Mouse (Mus musculus): ENCODE data around the gene Lsm12. TPM values are rescaled to one million over a fixed set of nuclear protein-coding genes. Genes with fewer than 3 reads are reported as not detected.
"Not testable (repeated sequence)": the region's sequence is repeated elsewhere in the genome, so short reads cannot be mapped to it uniquely, and the experiment has no call there.

The Lsm12 gene
- total and polyA plus RNA-seq, 3 experiments, result 66.9 to 185 (median 78.9) TPM

- H3K4me3 ChIP-seq (replicated peaks in 1 of 3; ENCODE audit: low read depth in 2 of 3, low read length in 2 of 3, poor library complexity in 1 of 3); H3K9me3 ChIP-seq (replicated peaks; ENCODE audit: low read length); dilution Hi-C loops (cut with MboI; ENCODE audit: extremely low pct_ligation_motif_present, extremely low pct_unique_long_range_greater_than_20kb, low sequenced_read_pairs); H3K27ac ChIP-seq (ENCODE audit: insufficient read depth, low read depth); H3K27me3 ChIP-seq (replicated peaks); H3K4me2 ChIP-seq (ENCODE audit: insufficient read depth, low read depth, poor library complexity, severe bottlenecking); H3K9ac ChIP-seq (ENCODE audit: insufficient read depth, low read depth); DNase-seq (ENCODE audit: extremely low read depth); H3K79me2 ChIP-seq (replicated peaks; ENCODE audit: control insufficient read depth, extremely low read depth, insufficient read depth, poor library complexity, severe bottlenecking): not testable (repeated sequence)
- Histone ChIP-seq H3K4me1 (ENCODE audit: control insufficient read depth in 1 of 2, insufficient read depth in 2 of 2) (peaks cover 4 to 16% of the 10 kb centered on the region in 2 experiments), H3K36me3 (replicated peaks in 1 of 2; ENCODE audit: control insufficient read depth in 1 of 2, insufficient read depth in 1 of 2, low read length in 1 of 2) (peaks cover 27 to 46% of the 10 kb centered on the region in 2 experiments)
- peak; percentile 39 for TF ChIP-seq SMC3 (IDR thresholded peaks at IDR 0.05; ENCODE audit: low read depth, low read length)
- TF ChIP-seq CTCF (conservative IDR thresholded peaks at IDR 0.05 in 1 of 2, IDR thresholded peaks at IDR 0.05 in 1 of 2; ENCODE audit: low read depth in 2 of 2, low read length in 2 of 2), result peak in 1 of 2 experiments; percentile 56; a peak in 2 of 4 replicates
- in situ Hi-C loops (cut with MboI; ENCODE audit: low pct_ligation_motif_present, low pct_unique_long_range_greater_than_20kb, low sequenced_read_pairs), result loop anchor here (5.0 kb wide), 1 partner anchor 64 kb away; no protein-coding TSS in a partner anchor
These were observed 27.1 kb downstream of the Lsm12 start for GRCm38 (mm10) chr11:102158024-102158423.

- H3K27ac ChIP-seq (ENCODE audit: insufficient read depth, low read depth), result no peak overlapping the region
- H3K27me3 ChIP-seq (replicated peaks), result no peaks in the 10 kb centered on the region
- H3K4me2 ChIP-seq (ENCODE audit: insufficient read depth, low read depth, poor library complexity, severe bottlenecking), result peak overlapping the region; percentile 56; the same call in 1 of the 2 replicates
- in situ Hi-C loops (cut with MboI; ENCODE audit: low pct_ligation_motif_present, low pct_unique_long_range_greater_than_20kb, low sequenced_read_pairs), result loop anchor here (5.0 kb wide), 1 partner anchor 66 kb away; no protein-coding TSS in a partner anchor
- H3K79me2 ChIP-seq (replicated peaks; ENCODE audit: control insufficient read depth, extremely low read depth, insufficient read depth, poor library complexity, severe bottlenecking), result no peaks in the 10 kb centered on the region
- H3K9ac ChIP-seq (ENCODE audit: insufficient read depth, low read depth), result no peak overlapping the region
- H3K4me3 ChIP-seq (replicated peaks in 1 of 3; ENCODE audit: low read depth in 2 of 3, low read length in 2 of 3, poor library complexity in 1 of 3), result no peak overlapping the region
- TF ChIP-seq E2F4 (IDR thresholded peaks at IDR 0.05; ENCODE audit: insufficient replicate concordance, low read depth, low read length) (no peak), MAX (IDR thresholded peaks at IDR 0.05; ENCODE audit: low read length) (no peak), TBP (conservative IDR thresholded peaks at IDR 0.05; ENCODE audit: low read depth, low read length) (no peak), ZC3H11A (IDR thresholded peaks at IDR 0.05; ENCODE audit: low read depth, low read length) (no peak), CHD1 (IDR thresholded peaks at IDR 0.05; ENCODE audit: low read depth, low read length) (no peak), GABPA (IDR thresholded peaks at IDR 0.05; ENCODE audit: insufficient replicate concordance, low read depth, low read length) (no peak), USF1 (IDR thresholded peaks at IDR 0.05; ENCODE audit: low read depth, low read length) (no peak), JUND (conservative IDR thresholded peaks at IDR 0.05; ENCODE audit: low read depth, low read length) (no peak), NELFE (IDR thresholded peaks at IDR 0.05; ENCODE audit: low read depth, low read length) (no peak), NRF1 (IDR thresholded peaks at IDR 0.05; ENCODE audit: low read depth, low read length) (no peak), POLR2A (IDR thresholded peaks at IDR 0.05; ENCODE audit: low read depth, low read length) (no peak), MYC (IDR thresholded peaks at IDR 0.05; ENCODE audit: low read depth, low read length) (no peak), MAFK (IDR thresholded peaks at IDR 0.05; ENCODE audit: insufficient replicate concordance, low read length) (no peak), MXI1 (IDR thresholded peaks at IDR 0.05; ENCODE audit: low read depth, low read length) (no peak), EP300 (IDR thresholded peaks at IDR 0.05; ENCODE audit: low read length) (no peak), BHLHE40 (IDR thresholded peaks at IDR 0.05; ENCODE audit: low read depth, low read length) (no peak), ETS1 (conservative IDR thresholded peaks at IDR 0.05; ENCODE audit: low read depth, low read length) (no peak), PAX5 (IDR thresholded peaks at IDR 0.05; ENCODE audit: low read length) (no peak)
- H3K4me1 ChIP-seq (ENCODE audit: control insufficient read depth in 1 of 2, insufficient read depth in 2 of 2), result peaks cover 4 to 16% of the 10 kb centered on the region in 2 experiments
- no peaks in the 10 kb centered on the region for H3K9me3 ChIP-seq (replicated peaks; ENCODE audit: low read length)
- H3K36me3 ChIP-seq (replicated peaks in 1 of 2; ENCODE audit: control insufficient read depth in 1 of 2, insufficient read depth in 1 of 2, low read length in 1 of 2), result peaks cover 22 to 42% of the 10 kb centered on the region in 2 experiments
- no peak for DNase-seq (ENCODE audit: extremely low read depth)
- dilution Hi-C loops (cut with MboI; ENCODE audit: extremely low pct_ligation_motif_present, extremely low pct_unique_long_range_greater_than_20kb, low sequenced_read_pairs), result no loop called here
These were observed 28.4 kb downstream of the Lsm12 start for GRCm38 (mm10) chr11:102156786-102157089.
